Mouse (Mus musculus): Measurements from ENCODE around the gene Xrn1. TPM values are rescaled to one million over a fixed set of nuclear protein-coding genes. Genes with fewer than 3 reads are reported as not detected.
"Not testable (repeated sequence)": the region's sequence is repeated elsewhere in the genome, so short reads cannot be mapped to it uniquely, and the experiment has no call there.

Xrn1 gene
- polyA plus RNA-seq (2012; ENCODE audit: insufficient read depth, low replicate concordance): 0.35 and 1.4 TPM in 2 replicates

DNA sequence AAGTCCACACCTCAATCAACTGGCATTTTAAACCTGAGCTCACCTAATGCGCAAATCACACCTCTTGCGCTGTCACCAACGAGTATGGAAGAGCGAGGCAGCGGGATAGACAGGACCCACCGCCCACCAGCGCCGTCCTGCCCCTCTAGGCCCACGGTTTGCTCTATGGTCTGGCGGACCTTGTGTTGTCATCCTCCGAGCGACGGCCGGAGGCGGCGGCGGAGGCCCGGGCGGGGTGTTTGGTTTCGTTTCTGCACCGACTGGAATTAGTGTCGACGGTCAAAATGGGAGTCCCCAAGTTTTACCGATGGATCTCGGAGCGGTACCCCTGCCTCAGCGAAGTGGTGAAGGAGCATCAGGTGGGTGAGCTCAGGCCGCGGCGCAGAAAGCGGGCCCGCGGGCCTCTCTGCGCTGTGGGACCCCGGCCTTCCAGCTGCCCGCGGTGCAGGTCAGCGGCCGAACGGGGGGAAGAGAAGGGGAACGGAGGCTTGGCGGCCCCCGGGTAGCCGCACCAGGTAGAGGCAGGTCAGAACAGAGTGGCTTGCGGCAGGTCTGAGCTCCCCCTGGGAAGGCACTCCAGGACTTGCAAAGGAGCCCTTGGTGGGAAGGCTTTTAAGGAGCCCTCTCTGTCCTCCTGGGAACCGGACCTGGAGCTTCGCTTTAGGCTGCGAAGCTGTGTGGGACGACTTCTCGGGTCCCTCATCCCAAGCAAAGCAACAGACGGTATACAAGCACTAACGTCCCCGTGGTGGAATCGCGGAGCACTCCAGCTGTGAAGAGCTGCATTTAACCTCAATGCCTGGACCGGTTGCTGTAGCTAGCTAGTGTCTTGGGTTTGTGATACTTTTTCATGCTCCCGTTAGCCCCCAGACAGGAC is at the start of gene Xrn1:
Gene Xrn1 (plus strand): TSS at position 176 of the 877 bp plus-strand sequence.
- no peaks in the 10 kb centered on the region for H3K9me3 ChIP-seq
- TF ChIP-seq GATA1 (IDR thresholded peaks at IDR 0.05; ENCODE audit: borderline replicate concordance, low read length) (no peak), FLI1 (IDR thresholded peaks at IDR 0.05; ENCODE audit: low read length) (no peak)
- H3K27me3 ChIP-seq (replicated peaks): no peaks in the 10 kb centered on the region
- H3K4me3 ChIP-seq (replicated peaks): peak within 1 kb of the TSS; percentile 98
- H3K4me1 ChIP-seq: peaks cover 45% of the 10 kb centered on the region
- H3K36me3 ChIP-seq (replicated peaks; ENCODE audit: low read length): peaks cover 33% of the 10 kb centered on the region

DNA sequence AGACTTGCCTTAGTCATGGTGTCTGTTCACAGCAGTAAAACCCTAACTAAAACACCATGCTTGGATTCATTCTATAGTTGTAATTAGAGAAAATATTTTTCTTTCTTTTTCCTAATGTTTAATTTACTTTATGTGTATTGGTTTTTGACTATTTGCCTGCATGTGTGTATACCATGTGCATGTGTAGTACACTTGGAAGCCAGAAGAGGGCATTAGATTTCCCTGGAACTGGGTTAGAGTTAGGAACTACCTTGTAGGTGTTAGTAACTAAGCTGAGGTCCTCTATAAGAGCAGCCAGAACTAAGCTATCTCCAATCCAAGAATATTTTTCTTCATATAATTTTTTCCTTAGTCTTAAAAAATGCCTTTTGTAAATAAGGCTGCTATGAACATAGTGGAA is 21.7 kb upstream of the Xrn1 start:
- no peaks in the 10 kb centered on the region for H3K27me3 ChIP-seq (replicated peaks)
- no peaks in the 10 kb centered on the region for H3K4me1 ChIP-seq
- peaks cover 54% of the 10 kb centered on the region for H3K36me3 ChIP-seq (replicated peaks; ENCODE audit: low read length)
- no peak overlapping the region for H3K4me3 ChIP-seq (replicated peaks)
- TF ChIP-seq FLI1 (IDR thresholded peaks at IDR 0.05; ENCODE audit: low read length) (no peak), GATA1 (IDR thresholded peaks at IDR 0.05; ENCODE audit: borderline replicate concordance, low read length) (no peak)
- no peaks in the 10 kb centered on the region for H3K9me3 ChIP-seq

DNA sequence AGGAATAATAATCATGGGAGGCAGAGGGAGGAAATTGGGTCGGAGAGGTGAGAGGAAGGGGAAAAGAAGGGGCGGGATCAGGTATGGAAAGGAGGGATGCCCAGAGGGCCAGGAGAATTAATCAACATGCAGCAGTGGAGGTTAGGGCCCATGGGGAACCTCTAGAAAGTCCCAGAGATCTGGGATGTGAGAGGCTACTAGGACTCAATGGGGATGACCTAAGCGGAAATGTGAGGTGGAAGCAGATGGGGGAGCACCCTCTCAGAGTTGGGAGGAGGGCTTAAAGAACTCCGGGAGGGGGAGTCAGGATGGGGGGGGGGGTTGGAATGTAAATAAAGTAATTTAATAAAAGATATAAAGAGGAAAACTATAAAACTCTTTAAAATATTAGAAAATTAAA is 902 bp upstream of the Xrn1 start:
- Histone ChIP-seq H3K4me3 (replicated peaks) (peak overlapping the region; percentile 98), H3K9me3 (no peaks in the 10 kb centered on the region), H3K4me1 (peaks cover 33% of the 10 kb centered on the region), H3K36me3 (replicated peaks; ENCODE audit: low read length) (peaks cover 35% of the 10 kb centered on the region), H3K27me3 (replicated peaks) (no peaks in the 10 kb centered on the region)
- no peak for TF ChIP-seq GATA1 (IDR thresholded peaks at IDR 0.05; ENCODE audit: borderline replicate concordance, low read length)
- TF ChIP-seq FLI1 (IDR thresholded peaks at IDR 0.05; ENCODE audit: low read length): no peak

DNA sequence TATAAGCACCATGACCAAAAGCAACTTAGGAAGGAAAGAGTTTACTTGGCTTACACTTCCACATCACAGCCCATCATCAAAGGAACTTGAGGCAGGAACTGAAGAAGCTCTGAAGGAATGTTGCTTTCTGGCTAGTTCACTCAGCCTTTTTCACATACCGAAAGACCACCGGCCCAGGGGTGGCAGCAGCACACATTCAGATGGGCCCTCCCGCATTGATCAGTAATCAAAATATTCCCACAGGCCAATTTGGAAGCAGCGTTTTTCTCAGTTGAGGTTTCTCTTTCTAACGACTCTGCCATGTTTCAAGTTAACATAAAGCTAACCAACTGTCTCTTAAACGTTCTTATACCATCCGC is 355 bp upstream of the Xrn1 start:
- H3K36me3 ChIP-seq (replicated peaks; ENCODE audit: low read length): peaks cover 34% of the 10 kb centered on the region
- no peaks in the 10 kb centered on the region for H3K27me3 ChIP-seq (replicated peaks)
- peaks cover 39% of the 10 kb centered on the region for H3K4me1 ChIP-seq
- H3K4me3 ChIP-seq (replicated peaks): peak overlapping the region; percentile 98
- no peak for TF ChIP-seq GATA1 (IDR thresholded peaks at IDR 0.05; ENCODE audit: borderline replicate concordance, low read length)
- no peak for TF ChIP-seq FLI1 (IDR thresholded peaks at IDR 0.05; ENCODE audit: low read length)
- no peaks in the 10 kb centered on the region for H3K9me3 ChIP-seq

DNA sequence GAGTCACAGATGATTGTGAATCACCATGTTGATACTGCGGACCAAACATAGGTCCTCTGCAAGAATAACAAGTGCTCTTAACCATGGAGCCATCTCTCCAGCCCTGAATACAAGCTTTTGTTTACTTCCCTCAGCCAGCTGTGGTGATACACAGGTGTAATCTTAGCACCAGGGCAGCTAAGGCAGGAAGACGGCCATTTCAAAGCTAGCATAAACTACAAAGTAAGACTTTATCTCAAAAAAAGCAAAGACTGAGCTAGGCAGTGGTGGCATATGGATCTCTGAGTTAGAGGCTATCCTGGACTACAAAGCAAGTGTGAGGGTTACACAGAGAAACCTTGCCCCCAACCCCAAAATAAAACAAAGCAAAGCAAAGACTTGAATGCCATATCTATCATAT is 3.1 kb downstream of the Xrn1 start:
- peaks cover 70% of the 10 kb centered on the region for H3K4me1 ChIP-seq
- no peak for TF ChIP-seq FLI1 (IDR thresholded peaks at IDR 0.05; ENCODE audit: low read length)
- H3K27me3 ChIP-seq (replicated peaks): no peaks in the 10 kb centered on the region
- H3K4me3 ChIP-seq (replicated peaks): no peak overlapping the region
- peaks cover 23% of the 10 kb centered on the region for H3K36me3 ChIP-seq (replicated peaks; ENCODE audit: low read length)
- no peaks in the 10 kb centered on the region for H3K9me3 ChIP-seq

DNA sequence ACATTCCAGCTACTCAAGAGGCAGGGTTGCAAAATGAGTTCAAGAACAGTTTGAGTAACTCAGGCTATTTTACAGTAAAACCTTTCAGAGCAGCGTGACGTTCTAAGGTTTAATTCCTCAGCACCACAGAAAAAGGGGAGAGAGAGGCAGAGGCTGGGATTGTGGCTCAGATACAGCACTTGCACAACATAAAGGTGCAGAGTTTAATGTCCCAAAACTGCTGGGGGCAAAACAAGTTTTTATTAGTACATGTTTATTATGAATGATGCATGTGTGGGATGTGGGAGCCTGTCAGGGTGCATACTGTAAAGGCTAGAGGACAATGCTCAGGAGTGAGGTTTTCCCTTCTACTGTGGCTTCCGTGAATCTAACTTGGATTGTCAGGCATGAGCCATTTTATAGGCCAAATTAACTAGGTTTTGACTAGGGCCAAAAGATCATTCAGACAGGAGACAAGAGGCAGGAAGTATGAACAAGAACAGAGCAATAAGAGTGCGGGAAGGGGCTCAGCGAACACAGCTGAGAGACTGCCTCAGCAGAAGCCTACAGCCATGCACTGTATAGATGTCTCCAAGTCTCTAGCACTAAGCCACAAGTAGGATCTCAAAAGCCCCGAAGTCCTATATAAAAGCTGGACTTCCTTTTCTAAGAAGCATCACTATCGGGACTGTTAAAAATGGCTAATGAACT is 3.6 kb downstream of the Xrn1 start:
- H3K4me3 ChIP-seq (replicated peaks): no peak overlapping the region
- H3K27me3 ChIP-seq (replicated peaks): no peaks in the 10 kb centered on the region
- H3K9me3 ChIP-seq: no peaks in the 10 kb centered on the region
- H3K4me1 ChIP-seq: peaks cover 73% of the 10 kb centered on the region
- peaks cover 29% of the 10 kb centered on the region for H3K36me3 ChIP-seq (replicated peaks; ENCODE audit: low read length)
- TF ChIP-seq FLI1 (IDR thresholded peaks at IDR 0.05; ENCODE audit: low read length) (no peak), GATA1 (IDR thresholded peaks at IDR 0.05; ENCODE audit: borderline replicate concordance, low read length) (no peak)

DNA sequence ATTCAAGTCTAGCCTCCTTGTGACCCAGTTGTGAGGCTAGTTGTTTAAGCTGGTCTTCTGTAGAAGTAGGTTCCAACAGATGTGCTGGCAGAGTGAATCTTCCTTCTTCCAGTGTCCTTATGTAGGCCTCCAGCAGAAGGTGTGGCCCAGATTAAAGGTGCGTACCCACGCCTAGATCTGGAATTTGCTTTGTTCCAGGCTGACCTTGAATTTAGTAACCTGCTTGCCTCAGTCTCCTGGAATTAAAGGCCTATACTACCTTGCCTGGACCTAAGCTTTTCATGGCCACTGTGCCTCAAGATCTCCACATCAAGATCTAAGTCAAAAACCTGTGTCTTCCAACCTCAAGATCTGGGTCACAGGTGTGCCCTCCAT is 4.2 kb downstream of the Xrn1 start:
- Histone ChIP-seq H3K4me1 (peaks cover 72% of the 10 kb centered on the region), H3K36me3 (replicated peaks; ENCODE audit: low read length) (peaks cover 34% of the 10 kb centered on the region)
- H3K9me3 ChIP-seq; H3K27me3 ChIP-seq (replicated peaks); H3K4me3 ChIP-seq (replicated peaks): not testable (repeated sequence)

DNA sequence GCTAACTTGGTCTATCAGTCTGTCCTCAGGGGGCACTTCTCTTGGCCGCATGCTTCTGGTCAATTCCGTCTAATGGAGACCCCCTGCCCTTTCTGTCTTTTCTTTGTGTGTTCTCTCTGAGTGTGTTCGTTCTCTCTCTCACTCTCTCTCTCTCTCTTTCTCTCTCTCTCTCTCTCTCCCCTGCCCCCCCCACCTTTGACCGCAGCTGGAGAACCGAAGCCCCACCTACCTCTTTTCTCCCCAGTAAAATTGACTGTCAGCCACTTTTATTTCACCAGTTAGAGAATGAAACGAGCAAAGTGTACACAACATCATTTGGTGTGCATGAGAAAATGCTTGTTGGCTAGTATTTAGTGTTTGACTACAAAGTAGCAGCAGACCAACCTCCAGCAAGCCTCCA is 4.7 kb downstream of the Xrn1 start:
- peaks cover 72% of the 10 kb centered on the region for H3K4me1 ChIP-seq
- H3K27me3 ChIP-seq (replicated peaks): no peaks in the 10 kb centered on the region
- H3K36me3 ChIP-seq (replicated peaks; ENCODE audit: low read length): peaks cover 39% of the 10 kb centered on the region
- TF ChIP-seq FLI1 (IDR thresholded peaks at IDR 0.05; ENCODE audit: low read length) (no peak), GATA1 (IDR thresholded peaks at IDR 0.05; ENCODE audit: borderline replicate concordance, low read length) (no peak)
- peak overlapping the region; percentile 66 for H3K4me3 ChIP-seq (replicated peaks)
- H3K9me3 ChIP-seq: no peaks in the 10 kb centered on the region

DNA sequence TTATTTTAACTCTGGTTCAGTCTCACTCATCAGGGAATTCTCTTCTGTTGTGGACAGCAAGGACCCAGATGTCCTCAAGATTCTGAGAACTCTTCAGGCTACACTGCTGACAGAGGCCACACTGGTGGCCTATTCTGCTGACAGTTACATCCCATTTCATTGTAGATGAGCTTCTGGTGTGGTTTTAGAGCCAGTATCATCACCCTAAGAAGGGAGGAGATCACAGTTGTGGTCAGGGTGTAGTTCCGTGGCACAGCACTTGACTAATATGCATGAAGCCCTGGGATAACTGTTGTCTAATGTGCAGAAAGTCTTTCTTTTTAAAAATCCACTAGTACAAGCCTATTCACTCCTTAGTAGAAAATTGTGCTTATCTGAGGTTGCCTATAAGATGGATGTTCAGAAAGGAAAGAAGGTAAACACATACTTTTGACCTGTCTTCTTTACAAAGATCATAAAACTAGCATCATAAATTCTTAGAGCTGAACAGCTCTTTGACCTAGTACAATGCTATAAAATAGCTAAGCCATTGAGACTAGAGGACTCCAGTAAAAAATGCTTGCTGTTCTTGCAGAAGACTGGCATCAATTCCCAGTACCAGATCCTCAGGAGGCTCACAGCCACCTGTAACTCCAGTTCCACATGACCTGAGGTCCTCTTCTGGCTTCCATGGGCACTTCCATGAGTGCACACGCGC is 5.3 kb downstream of the Xrn1 start:
- H3K27me3 ChIP-seq (replicated peaks): no peaks in the 10 kb centered on the region
- H3K9me3 ChIP-seq: no peaks in the 10 kb centered on the region
- H3K36me3 ChIP-seq (replicated peaks; ENCODE audit: low read length): peaks cover 46% of the 10 kb centered on the region
- TF ChIP-seq GATA1 (IDR thresholded peaks at IDR 0.05; ENCODE audit: borderline replicate concordance, low read length) (no peak), FLI1 (IDR thresholded peaks at IDR 0.05; ENCODE audit: low read length) (no peak)
- peaks cover 72% of the 10 kb centered on the region for H3K4me1 ChIP-seq
- H3K4me3 ChIP-seq (replicated peaks): peak overlapping the region; percentile 59

DNA sequence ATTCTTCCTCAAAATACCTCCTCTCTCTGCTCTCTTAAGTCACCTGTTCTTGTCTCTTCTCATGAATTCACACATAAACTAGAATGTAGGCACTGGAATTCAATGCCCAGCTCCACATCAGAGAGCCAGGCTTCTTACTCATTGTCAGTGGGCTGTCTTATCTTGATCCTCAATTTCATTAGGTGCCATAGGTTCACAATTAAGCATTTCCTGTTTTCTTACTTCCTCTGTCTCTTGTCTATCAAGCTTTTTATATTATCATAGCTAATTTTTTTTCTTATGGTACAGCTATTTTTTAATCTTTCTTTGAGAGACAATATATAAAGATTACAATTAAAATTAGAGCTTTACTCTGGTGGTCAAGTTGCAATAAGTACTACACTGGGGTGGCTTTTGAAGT is 6.5 kb downstream of the Xrn1 start:
- Histone ChIP-seq H3K4me3 (replicated peaks) (no peak overlapping the region), H3K4me1 (peaks cover 76% of the 10 kb centered on the region), H3K36me3 (replicated peaks; ENCODE audit: low read length) (peaks cover 57% of the 10 kb centered on the region), H3K9me3 (no peaks in the 10 kb centered on the region), H3K27me3 (replicated peaks) (no peaks in the 10 kb centered on the region)
- TF ChIP-seq GATA1 (IDR thresholded peaks at IDR 0.05; ENCODE audit: borderline replicate concordance, low read length): no peak

Measured in megakaryocyte, embryonic 14.5 days (primary cell).